In genomic region chr13:107502261-107502660, GRCm38 (mm10) we compare ENCODE assay signal across 11 mouse cellular contexts.
"Had no signal": no experiment of that assay in that cellular context is flagged by ENCODE, and none has a peak within 500 bp of the region (broad histone marks: within the 10 kb centered on the region; RNA-seq: fewer than 3 reads in every experiment).

No protein-coding gene starts in this region.

- H3K9ac ChIP-seq: limb, embryonic 13.5 days; liver, embryonic 14.5 days; midbrain, embryonic 15.5 days had no signal

- H3K36me3 ChIP-seq: limb, embryonic 13.5 days; midbrain, embryonic 15.5 days had no signal

- H3K4me2 ChIP-seq: limb, embryonic 13.5 days; midbrain, embryonic 15.5 days had no signal

- H3K9me3 ChIP-seq: limb, embryonic 13.5 days; midbrain, embryonic 15.5 days had no signal

- ATAC-seq: midbrain, embryonic 15.5 days had no signal

- H3K4me3 ChIP-seq: limb, embryonic 13.5 days; midbrain, embryonic 15.5 days had no signal

- H3K27ac ChIP-seq: limb, embryonic 13.5 days; liver, embryonic 14.5 days; midbrain, embryonic 15.5 days had no signal

- H3K27me3 ChIP-seq: midbrain, embryonic 15.5 days had no signal

- H3K4me1 ChIP-seq: midbrain, embryonic 15.5 days had no signal

- DNase-seq: kidney, adult 11 months; left cerebral cortex, postnatal 4 days; lung, adult 18-20 months; right cerebral cortex, adult 18-20 months; right cerebral cortex, postnatal 4 days; spleen, adult 18-20 months; thymus, adult 18-20 months; thymus, postnatal 14 days had no signal
